Mouse (Mus musculus) heart, adult 2 months (tissue): Measurements from ENCODE around the gene Tent5c.

Experiments used
- EP300 ChIP-seq: fragments of 200-500 bp; IDR thresholded peaks from 2 replicates; pipeline ENCODE4 v1.6.1; 2011; ENCODE audit warnings: low read depth, low read length, control low read depth; ENCODE audit not compliant: insufficient read depth
- POLR2A ChIP-seq: fragments of 200-500 bp; IDR thresholded peaks from 2 replicates; pipeline ENCODE4 v1.6.1; 2011; ENCODE audit warnings: mild to moderate bottlenecking, low read depth, low read length, control low read depth; ENCODE audit not compliant: insufficient read depth

- TF ChIP-seq EP300 = no peak
- TF ChIP-seq POLR2A = no peak
These were observed 12.8 kb upstream of the Tent5c start for GRCm38 (mm10) chr3:100501899-100502298.
